Mouse (Mus musculus): ENCODE results near the gene Ddb1. TPM values are rescaled to one million over a fixed set of nuclear protein-coding genes. Genes with fewer than 3 reads are reported as not detected.

The Ddb1 gene
- polyA plus RNA-seq, 1 experiment from 2014 or later: 277 TPM

DNA sequence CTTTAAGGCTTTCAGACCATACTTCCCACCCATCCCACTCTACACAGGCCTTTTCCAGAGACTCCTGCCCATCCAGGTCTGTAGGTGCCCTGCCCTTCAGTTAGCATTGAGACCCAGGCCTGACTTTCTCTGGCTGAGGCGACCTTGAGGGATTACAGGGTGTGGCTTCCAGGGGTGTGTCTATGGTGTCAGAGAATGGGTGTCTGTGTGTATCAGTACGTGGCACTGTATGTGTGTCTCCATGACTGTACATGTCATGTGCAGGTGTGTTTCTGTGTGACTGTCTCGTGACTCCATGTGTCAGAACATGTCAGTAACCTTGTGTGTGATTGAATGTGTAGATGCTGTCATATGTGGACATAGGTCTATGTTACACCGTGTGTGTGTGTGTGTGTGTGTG is 66.2 kb downstream of the Ddb1 start:
- no peak overlapping the region for H3K9ac ChIP-seq (replicated peaks; ENCODE audit: low read depth, low read length)
- H3K4me3 ChIP-seq (replicated peaks; ENCODE audit: low read length): no peak overlapping the region
- no peak overlapping the region for H3K4me2 ChIP-seq (ENCODE audit: low read length)
- 86% methylated on average over 4 of the region's 4 CpGs for WGBS
- no peaks in the 10 kb centered on the region for H3K27me3 ChIP-seq (replicated peaks; ENCODE audit: control insufficient read depth, insufficient read depth, low read length)
- H3K4me1 ChIP-seq (replicated peaks; ENCODE audit: control insufficient read depth, insufficient read depth, low read length): no peaks in the 10 kb centered on the region
- ATAC-seq: no peak
- H3K27ac ChIP-seq (ENCODE audit: low read length): no peak overlapping the region
- H3K9me3 ChIP-seq (ENCODE audit: control insufficient read depth, low read length): no peaks in the 10 kb centered on the region
- H3K36me3 ChIP-seq (ENCODE audit: control insufficient read depth, insufficient read depth): no peaks in the 10 kb centered on the region

DNA sequence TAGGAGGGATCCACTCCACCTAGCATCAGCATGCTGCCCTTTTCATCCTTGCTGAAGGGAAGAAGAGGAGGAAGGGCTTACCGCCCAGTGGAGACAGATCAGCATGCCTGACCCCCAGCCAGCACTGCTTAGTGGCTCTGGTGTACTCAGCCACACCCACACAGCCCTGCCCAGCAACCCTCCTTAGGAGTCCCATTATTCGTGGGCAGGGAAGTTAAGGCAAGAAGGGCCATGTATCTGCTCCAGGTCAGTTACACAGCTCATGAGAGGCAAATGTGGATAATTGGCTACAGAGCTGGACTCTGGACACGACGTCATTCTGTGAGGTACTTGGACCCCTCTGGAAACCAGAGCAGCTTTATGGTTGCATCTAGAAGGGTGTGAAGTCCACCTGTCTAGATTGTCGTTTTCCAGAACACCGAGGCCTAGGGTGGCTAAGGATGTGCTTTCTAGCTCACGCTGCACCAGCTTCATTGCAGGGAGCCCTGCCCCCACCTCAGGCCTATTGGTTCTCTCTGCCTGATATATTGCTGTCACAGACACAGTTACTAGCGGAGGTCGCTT is 66.8 kb downstream of the Ddb1 start:
- 74% methylated on average over 9 of the region's 9 CpGs for WGBS
- no peak for ATAC-seq

DNA sequence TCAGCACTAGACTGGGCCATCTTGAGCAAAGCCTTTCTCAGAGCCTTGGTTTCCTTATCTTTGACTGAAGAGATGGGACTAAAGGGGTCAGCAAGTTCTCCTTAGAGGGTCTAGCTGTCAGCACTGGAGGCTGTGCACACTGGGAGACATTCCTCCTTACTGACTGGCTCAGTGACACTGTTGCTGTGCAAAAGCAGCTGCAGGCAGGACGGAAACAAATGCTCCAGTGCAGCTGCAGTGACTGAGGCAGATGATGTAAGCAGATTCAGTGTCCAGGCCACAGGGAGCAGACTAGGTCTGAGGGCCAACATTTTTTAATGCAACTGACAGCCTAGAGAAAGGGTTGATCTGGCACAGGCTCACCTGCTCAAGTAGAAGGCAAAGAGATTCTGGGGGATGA is 68.1 kb downstream of the Ddb1 start:
- Histone ChIP-seq H3K9me3 (ENCODE audit: control insufficient read depth, low read length) (no peaks in the 10 kb centered on the region), H3K36me3 (ENCODE audit: control insufficient read depth, insufficient read depth) (no peaks in the 10 kb centered on the region), H3K4me3 (replicated peaks; ENCODE audit: low read length) (no peak overlapping the region), H3K4me2 (ENCODE audit: low read length) (no peak overlapping the region), H3K27me3 (replicated peaks; ENCODE audit: control insufficient read depth, insufficient read depth, low read length) (no peaks in the 10 kb centered on the region), H3K9ac (replicated peaks; ENCODE audit: low read depth, low read length) (no peak overlapping the region), H3K27ac (ENCODE audit: low read length) (no peak overlapping the region), H3K4me1 (replicated peaks; ENCODE audit: control insufficient read depth, insufficient read depth, low read length) (no peaks in the 10 kb centered on the region)
- ATAC-seq: no peak
- 59% methylated on average over 1 of the region's 1 CpGs for WGBS

More for the DNA sequence above, 66.8 kb downstream of the Ddb1 start:
- H3K27ac ChIP-seq (ENCODE audit: low read length): no peak overlapping the region
- no peaks in the 10 kb centered on the region for H3K9me3 ChIP-seq (ENCODE audit: control insufficient read depth, low read length)
- no peak overlapping the region for H3K4me2 ChIP-seq (ENCODE audit: low read length)
- no peaks in the 10 kb centered on the region for H3K36me3 ChIP-seq (ENCODE audit: control insufficient read depth, insufficient read depth)
- H3K4me1 ChIP-seq (replicated peaks; ENCODE audit: control insufficient read depth, insufficient read depth, low read length): no peaks in the 10 kb centered on the region
- H3K27me3 ChIP-seq (replicated peaks; ENCODE audit: control insufficient read depth, insufficient read depth, low read length): no peaks in the 10 kb centered on the region
- no peak overlapping the region for H3K4me3 ChIP-seq (replicated peaks; ENCODE audit: low read length)
- H3K9ac ChIP-seq (replicated peaks; ENCODE audit: low read depth, low read length): no peak overlapping the region

DNA sequence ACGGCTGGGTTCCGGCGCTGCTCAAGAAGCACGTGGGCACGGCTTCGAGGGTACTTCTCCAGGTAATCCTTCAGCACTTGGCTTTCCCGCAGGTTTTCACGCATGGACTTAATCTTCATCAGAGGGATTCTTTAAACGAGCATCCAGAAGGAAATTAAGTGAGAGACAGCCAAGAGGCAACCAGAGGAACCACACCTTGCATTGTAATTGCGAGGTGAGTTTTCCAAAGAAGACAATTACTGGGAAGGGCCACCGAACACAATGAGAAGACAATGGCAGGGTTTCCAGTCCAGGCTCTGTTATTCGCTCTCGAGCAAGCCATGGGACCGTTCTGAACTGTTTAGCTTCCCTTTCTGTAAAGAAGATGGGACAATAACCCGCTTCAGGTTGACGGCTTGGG is 71.5 kb downstream of the Ddb1 start:
- H3K9ac ChIP-seq (replicated peaks; ENCODE audit: low read depth, low read length): no peak overlapping the region
- no peak overlapping the region for H3K4me3 ChIP-seq (replicated peaks; ENCODE audit: low read length)
- 80% methylated on average over 16 of the region's 16 CpGs for WGBS
- no peak for ATAC-seq
- H3K4me2 ChIP-seq (ENCODE audit: low read length): no peak overlapping the region
- H3K9me3 ChIP-seq (ENCODE audit: control insufficient read depth, low read length): no peaks in the 10 kb centered on the region
- no peak overlapping the region for H3K27ac ChIP-seq (ENCODE audit: low read length)
- H3K27me3 ChIP-seq (replicated peaks; ENCODE audit: control insufficient read depth, insufficient read depth, low read length): no peaks in the 10 kb centered on the region
- H3K4me1 ChIP-seq (replicated peaks; ENCODE audit: control insufficient read depth, insufficient read depth, low read length): peaks cover 7% of the 10 kb centered on the region
- no peaks in the 10 kb centered on the region for H3K36me3 ChIP-seq (ENCODE audit: control insufficient read depth, insufficient read depth)

DNA sequence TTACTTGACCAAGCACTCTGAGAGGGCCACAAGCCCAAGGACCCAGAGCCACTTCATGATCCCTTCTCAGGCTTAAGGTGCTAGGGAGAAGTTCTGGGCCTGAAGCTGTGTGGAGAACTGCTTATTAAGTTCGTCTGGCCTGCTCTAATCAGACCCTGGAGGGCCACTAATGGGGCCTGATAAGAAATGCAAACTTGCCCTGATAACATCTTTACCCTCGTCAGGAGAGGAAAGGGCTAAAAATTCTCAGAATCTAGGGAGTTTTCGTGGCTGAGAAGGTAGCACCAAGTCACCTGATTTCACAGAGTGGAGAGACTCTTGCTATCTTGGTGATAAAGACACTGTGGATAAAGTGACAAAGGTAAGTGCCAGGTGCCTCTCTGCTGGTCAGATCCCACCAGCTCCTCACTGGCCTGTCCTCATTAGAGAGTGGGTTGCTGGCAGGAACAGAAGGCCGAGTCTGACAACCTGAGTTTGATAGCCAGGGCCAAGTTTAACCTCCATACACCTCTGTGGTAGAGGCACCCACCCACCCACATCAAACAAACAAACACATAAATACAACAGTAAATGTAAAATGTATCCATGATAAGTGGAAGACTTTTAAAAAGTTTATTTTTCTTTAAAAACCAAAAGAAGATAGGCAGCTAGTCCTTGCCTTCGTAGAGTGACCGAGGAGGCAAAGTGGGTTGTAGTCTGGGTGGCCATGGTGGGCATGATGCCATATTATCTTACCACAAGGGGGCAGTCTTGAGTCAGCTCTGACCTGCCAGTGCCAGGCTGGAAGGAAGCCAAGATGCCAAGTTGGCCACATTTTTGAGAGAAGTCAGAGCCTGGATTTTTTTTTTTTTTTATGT is 73.0 kb downstream of the Ddb1 start, which contains the start of gene Pga5:
Pga5 (minus strand) TSS at position 157 of the 857 bp plus-strand sequence.
- ATAC-seq: peak; percentile 52
- H3K9me3 ChIP-seq (ENCODE audit: control insufficient read depth, low read length): no peaks in the 10 kb centered on the region
- H3K9ac ChIP-seq (replicated peaks; ENCODE audit: low read depth, low read length): no peak within 1 kb of the TSS
- H3K4me1 ChIP-seq (replicated peaks; ENCODE audit: control insufficient read depth, insufficient read depth, low read length): peaks cover 7% of the 10 kb centered on the region
- H3K36me3 ChIP-seq (ENCODE audit: control insufficient read depth, insufficient read depth): no peaks in the 10 kb centered on the region
- 42% methylated on average over 6 of the region's 6 CpGs for WGBS
- no peaks in the 10 kb centered on the region for H3K27me3 ChIP-seq (replicated peaks; ENCODE audit: control insufficient read depth, insufficient read depth, low read length)
- peak within 1 kb of the TSS; percentile 58 for H3K27ac ChIP-seq (ENCODE audit: low read length)
- no peak within 1 kb of the TSS for H3K4me3 ChIP-seq (replicated peaks; ENCODE audit: low read length)
- no peak within 1 kb of the TSS for H3K4me2 ChIP-seq (ENCODE audit: low read length)

DNA sequence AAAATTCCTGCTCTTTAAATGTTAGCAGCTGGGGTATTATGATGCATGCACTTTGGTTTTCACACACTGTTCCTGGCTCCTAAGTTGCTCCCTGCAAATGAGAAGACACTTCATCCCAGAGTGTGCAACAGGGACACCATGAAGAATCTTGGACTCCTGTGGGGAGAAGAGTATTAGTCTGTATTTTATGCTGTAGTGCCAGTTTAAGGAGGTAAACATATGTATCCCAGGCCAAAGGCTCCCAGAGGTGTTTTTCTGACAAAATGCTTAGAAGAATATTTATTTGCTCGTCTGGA is 73.6 kb downstream of the Ddb1 start:
- H3K9ac ChIP-seq (replicated peaks; ENCODE audit: low read depth, low read length): no peak overlapping the region
- no peak overlapping the region for H3K4me3 ChIP-seq (replicated peaks; ENCODE audit: low read length)
- ATAC-seq: peak; percentile 74
- peaks cover 7% of the 10 kb centered on the region for H3K4me1 ChIP-seq (replicated peaks; ENCODE audit: control insufficient read depth, insufficient read depth, low read length)
- no peaks in the 10 kb centered on the region for H3K9me3 ChIP-seq (ENCODE audit: control insufficient read depth, low read length)
- peak overlapping the region; percentile 58 for H3K27ac ChIP-seq (ENCODE audit: low read length)
- no peaks in the 10 kb centered on the region for H3K27me3 ChIP-seq (replicated peaks; ENCODE audit: control insufficient read depth, insufficient read depth, low read length)
- WGBS: 60% methylated on average over 1 of the region's 1 CpGs
- no peak overlapping the region for H3K4me2 ChIP-seq (ENCODE audit: low read length)
- no peaks in the 10 kb centered on the region for H3K36me3 ChIP-seq (ENCODE audit: control insufficient read depth, insufficient read depth)

Other genes starting within 250 kb of the Ddb1 start
- 6.9 and 9.7 TPM in 2 replicates for gene Syt7, start 216.2 kb upstream of the Ddb1 start, polyA plus RNA-seq (2015; fragmentation: Nextera tagmentation; extraction: Ambion mirVana)
- 0.52 and 0.99 TPM in 2 replicates for gene Lrrc10b, start 147.9 kb upstream of the Ddb1 start, polyA plus RNA-seq (2015; fragmentation: Nextera tagmentation; extraction: Ambion mirVana)
- gene Ppp1r32, start 122.4 kb upstream of the Ddb1 start, polyA plus RNA-seq (2015; fragmentation: Nextera tagmentation; extraction: Ambion mirVana): 1.7 and 2.1 TPM in 2 replicates
- 58.4 and 59.3 TPM in 2 replicates for gene Cpsf7, start 80.1 kb upstream of the Ddb1 start, polyA plus RNA-seq (2015; fragmentation: Nextera tagmentation; extraction: Ambion mirVana)
- 66.2 and 68.6 TPM in 2 replicates for gene Sdhaf2, start 79.2 kb upstream of the Ddb1 start, polyA plus RNA-seq (2015; fragmentation: Nextera tagmentation; extraction: Ambion mirVana)
- 47.0 and 49.5 TPM in 2 replicates for gene Tmem216, start 49.1 kb upstream of the Ddb1 start, polyA plus RNA-seq (2015; fragmentation: Nextera tagmentation; extraction: Ambion mirVana)
- 21.0 and 22.6 TPM in 2 replicates for gene Cyb561a3, start 28.2 kb upstream of the Ddb1 start, polyA plus RNA-seq (2015; fragmentation: Nextera tagmentation; extraction: Ambion mirVana)
- gene Tmem138, start 28.0 kb upstream of the Ddb1 start, polyA plus RNA-seq (2015; fragmentation: Nextera tagmentation; extraction: Ambion mirVana): 33.9 and 37.5 TPM in 2 replicates
- gene Tkfc, start 327 bp downstream of the Ddb1 start, polyA plus RNA-seq (2015; fragmentation: Nextera tagmentation; extraction: Ambion mirVana): 24.9 and 27.1 TPM in 2 replicates
- gene Vwce, start 28.9 kb downstream of the Ddb1 start, polyA plus RNA-seq (2015; fragmentation: Nextera tagmentation; extraction: Ambion mirVana): 0.30 and 0.81 TPM in 2 replicates
- not detected in 2 replicates for gene Pga5, start 72.7 kb downstream of the Ddb1 start, polyA plus RNA-seq (2015; fragmentation: Nextera tagmentation; extraction: Ambion mirVana)
- gene Vps37c, start 83.4 kb downstream of the Ddb1 start, polyA plus RNA-seq (2015; fragmentation: Nextera tagmentation; extraction: Ambion mirVana): 38.3 and 40.5 TPM in 2 replicates
- gene Cd5, start 133.7 kb downstream of the Ddb1 start, polyA plus RNA-seq (2015; fragmentation: Nextera tagmentation; extraction: Ambion mirVana): 0.06 and 0.10 TPM in 2 replicates
- not detected in 2 replicates for gene Cd6, start 224.7 kb downstream of the Ddb1 start, polyA plus RNA-seq (2015; fragmentation: Nextera tagmentation; extraction: Ambion mirVana)
- gene Slc15a3, start 234.4 kb downstream of the Ddb1 start, polyA plus RNA-seq (2015; fragmentation: Nextera tagmentation; extraction: Ambion mirVana): 0.25 and 0.57 TPM in 2 replicates

All from forebrain, embryonic 16.5 days (tissue).